Mouse (Mus musculus): Measurements from ENCODE around the gene Vmn2r108.
"Not testable (repeated sequence)": the region's sequence is repeated elsewhere in the genome, so short reads cannot be mapped to it uniquely, and the experiment has no call there.

Gene Vmn2r108

DNA sequence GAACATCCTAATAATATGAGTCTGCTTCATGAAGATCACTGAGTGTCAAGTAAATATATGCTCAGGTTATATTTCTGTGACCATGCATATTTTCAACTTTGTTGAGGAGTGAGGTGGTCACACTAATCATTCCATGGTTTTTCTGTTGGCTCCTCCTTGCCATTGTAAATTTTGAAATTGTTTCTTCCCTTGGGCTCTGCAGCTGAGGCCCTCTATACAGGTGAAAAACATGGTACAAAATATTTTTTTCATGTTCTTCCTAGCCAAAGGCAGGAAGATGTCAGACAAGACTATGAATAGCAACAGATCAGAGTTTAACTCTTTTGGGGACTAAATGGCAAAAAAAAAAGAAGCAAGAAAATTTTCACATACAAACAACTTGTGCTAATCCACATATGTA, at the start of gene Vmn2r108:
Vmn2r108 (minus strand) TSS at position 101 of the 400 bp plus-strand sequence.
- no peak for DNase-seq

GRCm38 (mm10) chr17:20508247-20508646, 27.1 kb upstream of the Vmn2r108 start:
- not testable (repeated sequence) for DNase-seq

- DNase-seq, result no peak
Observed at GRCm38 (mm10) chr17:20497858-20498257, 16.7 kb upstream of the Vmn2r108 start, which contains the start of gene Vmn1r225. Gene Vmn1r225 (plus strand): TSS chr17:20498158.

GRCm38 (mm10) chr17:20473311-20473710, 7.8 kb downstream of the Vmn2r108 start:
- no peak for DNase-seq

- DNase-seq, result no peak
Observed at GRCm38 (mm10) chr17:20439263-20439662, 41.9 kb downstream of the Vmn2r108 start.

GRCm38 (mm10) chr17:20413846-20414245, 67.3 kb downstream of the Vmn2r108 start, which contains the start of gene Vmn1r224:
Gene Vmn1r224 (plus strand): TSS chr17:20414146.
- DNase-seq, result no peak
